Mouse (Mus musculus) CH12.LX (cell line): ENCODE measurements at regions not wholly inside any gene's neighbourhood (a gene's known extent, or its start where the extent isn't known, plus 50 kb on each side); places are given as distances from the start of the nearest gene placed in this dataset.

Experiments used
- DNase-seq: peaks from one replicate; pipeline ENCODE4 v3.0.0-alpha.2; 2013; ENCODE audit errors: extremely low read depth
- H3K27ac ChIP-seq: 2 replicates; pipeline ENCODE4 v1.5.1; 2012; ENCODE audit warnings: low read depth, mild to moderate bottlenecking, control low read depth, moderate library complexity; ENCODE audit not compliant: insufficient read depth
- H3K27me3 ChIP-seq: replicated peaks from 2 replicates; pipeline ENCODE3; 2012; ENCODE audit warnings: inconsistent platforms
- H3K36me3 ChIP-seq, 2 experiments: replicated peaks in 1 of 2; 2 replicates each; pipeline versions ENCODE3 to v1.6.1; 2012; ENCODE audit warnings: inconsistent platforms in 1 of 2, low read length in 1 of 2, mild to moderate bottlenecking in 1 of 2, mixed read lengths in 1 of 2, moderate library complexity in 1 of 2; ENCODE audit not compliant: control insufficient read depth in 1 of 2, insufficient read depth in 1 of 2
- H3K4me1 ChIP-seq, 2 experiments: 2 replicates each; pipeline ENCODE4 v1.6.1; 2012; ENCODE audit warnings: inconsistent platforms in 1 of 2, moderate library complexity in 1 of 2; ENCODE audit not compliant: insufficient read depth in 2 of 2, control insufficient read depth in 1 of 2
- H3K4me2 ChIP-seq: 2 replicates; pipeline ENCODE4 v1.6.1; 2012; ENCODE audit warnings: low read depth, mild to moderate bottlenecking, control low read depth; ENCODE audit not compliant: poor library complexity, insufficient read depth, severe bottlenecking
- H3K4me3 ChIP-seq, 3 experiments: fragments of 150-350 bp in 1 of 3; sonication (generic) in 1 of 3; replicated peaks in 1 of 3; 2 replicates each; pipeline versions ENCODE3 to v1.5.1; 2011 to 2012; ENCODE audit warnings: low read depth in 2 of 3, low read length in 2 of 3, mild to moderate bottlenecking in 2 of 3, moderate library complexity in 2 of 3, control low read depth in 1 of 3, improper control_type of control experiment in 1 of 3, inconsistent platforms in 1 of 3, mixed read lengths in 1 of 3; ENCODE audit not compliant: poor library complexity in 1 of 3
- H3K79me2 ChIP-seq: replicated peaks from 2 replicates; pipeline ENCODE4 v1.6.1; 2012; ENCODE audit warnings: mild to moderate bottlenecking, moderate library complexity; ENCODE audit not compliant: control insufficient read depth, poor library complexity, insufficient read depth, severe bottlenecking; ENCODE audit errors: extremely low read depth
- H3K9ac ChIP-seq: 2 replicates; pipeline ENCODE4 v1.6.1; 2012; ENCODE audit warnings: low read depth, mild to moderate bottlenecking, control low read depth, moderate library complexity; ENCODE audit not compliant: insufficient read depth
- H3K9me3 ChIP-seq: replicated peaks from 2 replicates; pipeline ENCODE3; 2012; ENCODE audit warnings: low read length, inconsistent platforms, mixed read lengths
- BHLHE40 ChIP-seq: IDR thresholded peaks from 2 replicates; pipeline ENCODE4 v1.6.1; 2011; ENCODE audit warnings: mild to moderate bottlenecking, low read depth, low read length, improper control_type of control experiment
- CHD1 ChIP-seq: IDR thresholded peaks from 2 replicates; pipeline ENCODE4 v1.6.1; 2012; ENCODE audit warnings: low read depth, low read length, improper control_type of control experiment, inconsistent platforms
- CHD2 ChIP-seq: IDR thresholded peaks from 2 replicates; pipeline ENCODE4 v1.6.1; 2011; ENCODE audit warnings: low read length, improper control_type of control experiment
- E2F4 ChIP-seq: IDR thresholded peaks from 2 replicates; pipeline ENCODE4 v1.6.1; 2011; ENCODE audit warnings: low read depth, low read length, improper control_type of control experiment; ENCODE audit not compliant: insufficient replicate concordance
- EP300 ChIP-seq: IDR thresholded peaks from 2 replicates; pipeline ENCODE4 v1.6.1; 2011; ENCODE audit warnings: low read length, improper control_type of control experiment
- ETS1 ChIP-seq: conservative IDR thresholded peaks from 2 replicates; pipeline ENCODE4 v1.6.1; 2012; ENCODE audit warnings: low read depth, mild to moderate bottlenecking, inconsistent platforms, low read length, improper control_type of control experiment, moderate library complexity
- HCFC1 ChIP-seq: IDR thresholded peaks from 2 replicates; pipeline ENCODE4 v1.6.1; 2012; ENCODE audit warnings: low read depth, mild to moderate bottlenecking, inconsistent platforms, low read length, improper control_type of control experiment
- IRF4 ChIP-seq: IDR thresholded peaks from 2 replicates; pipeline ENCODE4 v1.6.1; 2014; ENCODE audit warnings: low read depth, mild to moderate bottlenecking, inconsistent platforms, low read length, improper control_type of control experiment
- JUN ChIP-seq: IDR thresholded peaks from 2 replicates; pipeline ENCODE4 v1.6.1; 2011; ENCODE audit warnings: low read depth, mild to moderate bottlenecking, low read length, improper control_type of control experiment, moderate library complexity; ENCODE audit not compliant: insufficient read depth
- JUND ChIP-seq: conservative IDR thresholded peaks from 2 replicates; pipeline ENCODE4 v1.6.1; 2011; ENCODE audit warnings: low read depth, low read length, improper control_type of control experiment
- MAFK ChIP-seq: IDR thresholded peaks from 2 replicates; pipeline ENCODE4 v1.6.1; 2011; ENCODE audit warnings: low read length, improper control_type of control experiment; ENCODE audit not compliant: insufficient replicate concordance
- MAZ ChIP-seq: IDR thresholded peaks from 2 replicates; pipeline ENCODE4 v1.6.1; 2012; ENCODE audit warnings: low read depth, mild to moderate bottlenecking, inconsistent platforms, low read length, improper control_type of control experiment, moderate library complexity
- MYC ChIP-seq: IDR thresholded peaks from 2 replicates; pipeline ENCODE4 v1.6.1; 2011; ENCODE audit warnings: low read depth, mild to moderate bottlenecking, improper control_type of control experiment, low read length
- NELFE ChIP-seq: IDR thresholded peaks from 2 replicates; pipeline ENCODE4 v1.6.1; 2011; ENCODE audit warnings: low read depth, low read length, improper control_type of control experiment
- PAX5 ChIP-seq: IDR thresholded peaks from 2 replicates; pipeline ENCODE4 v1.6.1; 2012; ENCODE audit warnings: low read length, inconsistent platforms, mixed read lengths
- POLR2A ChIP-seq: IDR thresholded peaks from 2 replicates; pipeline ENCODE4 v1.6.1; 2011; ENCODE audit warnings: low read depth, mild to moderate bottlenecking, improper control_type of control experiment, low read length
- POLR2AphosphoS2 ChIP-seq: IDR thresholded peaks from 2 replicates; pipeline ENCODE4 v1.6.1; 2011; ENCODE audit warnings: low read depth, low read length, improper control_type of control experiment
- RCOR1 ChIP-seq: conservative IDR thresholded peaks from 2 replicates; pipeline ENCODE4 v1.6.1; 2012; ENCODE audit warnings: low read depth, mild to moderate bottlenecking, inconsistent platforms, low read length, improper control_type of control experiment
- SIN3A ChIP-seq: IDR thresholded peaks from 2 replicates; pipeline ENCODE4 v1.6.1; 2012; ENCODE audit warnings: low read length, improper control_type of control experiment, inconsistent platforms
- SMC3 ChIP-seq: IDR thresholded peaks from 2 replicates; pipeline ENCODE4 v1.6.1; 2011; ENCODE audit warnings: low read depth, low read length, improper control_type of control experiment
- TBP ChIP-seq: conservative IDR thresholded peaks from 2 replicates; pipeline ENCODE4 v1.6.1; 2011; ENCODE audit warnings: low read depth, low read length, improper control_type of control experiment
- TCF12 ChIP-seq: IDR thresholded peaks from 2 replicates; pipeline ENCODE4 v1.6.1; 2014; ENCODE audit warnings: low read depth, mild to moderate bottlenecking, inconsistent platforms, low read length, improper control_type of control experiment
- UBTF ChIP-seq: IDR thresholded peaks from 2 replicates; pipeline ENCODE4 v1.6.1; 2012; ENCODE audit warnings: low read depth, mild to moderate bottlenecking, inconsistent platforms, low read length, improper control_type of control experiment, moderate library complexity
- USF1 ChIP-seq: IDR thresholded peaks from 2 replicates; pipeline ENCODE4 v1.6.1; 2014; ENCODE audit warnings: low read depth, mild to moderate bottlenecking, inconsistent platforms, low read length, improper control_type of control experiment
- dilution Hi-C: fragments of 300-500 bp; cut with MboI; formaldehyde crosslinking; loops from 2 replicates; pipeline ENCODE4 v1.14.3; 2020; ENCODE audit warnings: low sequenced_read_pairs; ENCODE audit not compliant: extremely low pct_unique_long_range_greater_than_20kb, extremely low pct_ligation_motif_present
- in situ Hi-C: fragments of 300-500 bp; cut with MboI; formaldehyde crosslinking; loops from 3 replicates; pipeline ENCODE4 v1.14.3; 2019; ENCODE audit warnings: low sequenced_read_pairs, low pct_ligation_motif_present, low pct_unique_long_range_greater_than_20kb, mixed read lengths

DNA sequence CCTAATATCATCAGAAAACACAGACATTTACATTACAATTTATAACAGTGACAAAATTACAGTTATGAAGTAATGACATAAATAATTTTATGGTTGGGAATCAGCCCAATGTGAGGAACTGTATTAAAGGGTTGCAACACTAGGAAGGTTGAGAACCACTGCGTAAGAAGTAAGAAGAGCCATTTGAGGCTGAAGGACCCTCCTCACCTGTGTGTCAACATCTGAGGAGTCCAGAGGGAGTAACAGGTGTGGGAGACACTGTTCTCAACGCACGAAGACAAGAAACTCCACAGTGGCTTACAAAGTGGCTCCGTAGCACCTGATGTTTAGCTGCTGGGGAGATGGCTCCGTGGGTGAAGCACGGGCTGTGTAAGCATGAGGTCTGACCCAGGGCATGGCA, 88.5 kb upstream of the Ercc6l2 start:
- in situ Hi-C loops (no loop called here), dilution Hi-C loops (no loop called here)
- H3K4me1 ChIP-seq, result peaks cover 0 to under 1% of the 10 kb centered on the region in 2 experiments; a peak in 1 of 4 replicates
- no peak overlapping the region for H3K9ac ChIP-seq
- no peak overlapping the region for H3K4me3 ChIP-seq
- H3K4me2 ChIP-seq, result no peak overlapping the region
- no peak for DNase-seq
- H3K36me3 ChIP-seq, result no peaks in the 10 kb centered on the region
- no peaks in the 10 kb centered on the region for H3K27me3 ChIP-seq
- no peak for TF ChIP-seq TCF12
- TF ChIP-seq NELFE, result no peak
- no peak for TF ChIP-seq E2F4
- TF ChIP-seq UBTF, result no peak
- no peak for TF ChIP-seq JUN
- TF ChIP-seq CHD1, result no peak
- no peak for TF ChIP-seq PAX5
- TF ChIP-seq SMC3, result no peak
- no peak for TF ChIP-seq IRF4
- TF ChIP-seq MYC, result no peak
- no peak for TF ChIP-seq RCOR1
- TF ChIP-seq CHD2, result no peak
- TF ChIP-seq TBP, result no peak
- no peaks in the 10 kb centered on the region for H3K9me3 ChIP-seq
- no peaks in the 10 kb centered on the region for H3K79me2 ChIP-seq
- no peak overlapping the region for H3K27ac ChIP-seq

DNA sequence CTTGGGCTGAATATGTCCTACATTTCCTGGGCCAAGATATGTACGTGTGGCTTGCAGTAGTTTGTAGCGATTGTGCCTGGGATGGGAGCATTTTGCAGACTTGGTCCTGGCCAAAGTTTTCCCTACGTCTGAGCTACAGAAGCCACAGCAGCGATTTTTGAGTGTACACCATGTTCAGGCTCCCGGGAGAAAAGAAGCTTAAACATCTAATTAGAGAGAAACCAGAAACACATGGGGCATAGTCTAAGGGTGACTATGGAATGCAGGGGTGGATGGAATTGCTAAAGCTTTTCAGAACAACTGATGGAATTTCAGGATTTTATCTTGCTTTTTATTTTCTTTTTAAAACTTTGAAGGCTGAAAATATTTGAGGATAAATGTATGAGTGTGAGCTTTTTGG, 79.3 kb upstream of the Ercc6l2 start:
- H3K9me3 ChIP-seq, result peaks cover 2% of the 10 kb centered on the region
- no peak overlapping the region for H3K27ac ChIP-seq
- TF ChIP-seq IRF4, result no peak
- no peak for TF ChIP-seq TBP
- no peak for TF ChIP-seq SIN3A
- no peak for TF ChIP-seq USF1
- no peak for TF ChIP-seq HCFC1
- TF ChIP-seq SMC3, result no peak
- TF ChIP-seq POLR2AphosphoS2, result no peak
- no peak for TF ChIP-seq MYC
- TF ChIP-seq ETS1, result no peak
- no peak for TF ChIP-seq JUND
- no peak for TF ChIP-seq MAZ
- TF ChIP-seq EP300, result no peak
- TF ChIP-seq POLR2A, result no peak
- TF ChIP-seq CHD1, result no peak
- TF ChIP-seq RCOR1, result no peak
- no peak for TF ChIP-seq BHLHE40
- no peak for TF ChIP-seq MAFK
- TF ChIP-seq, all 38 proteins: peak for 0
- Histone ChIP-seq H3K4me3 (no peak overlapping the region), H3K9ac (no peak overlapping the region), H3K4me2 (no peak overlapping the region), H3K27me3 (no peaks in the 10 kb centered on the region), H3K36me3 (no peaks in the 10 kb centered on the region), H3K4me1 (no peaks in the 10 kb centered on the region), H3K79me2 (no peaks in the 10 kb centered on the region)
- dilution Hi-C loops (no loop called here), in situ Hi-C loops (no loop called here)
- no peak for DNase-seq
